Mouse (Mus musculus) subcutaneous adipose tissue, adult 2 months (tissue): ENCODE data around the gene 2610001J05Rik. TPM values are rescaled to one million over a fixed set of nuclear protein-coding genes. Genes with fewer than 3 reads are reported as not detected.

Experiments used
- polyA plus RNA-seq: library from polyadenylated mRNA; depleted of rRNA; stranded (reverse); fragments of >200 nt; gene quantifications from 2 replicates; pipeline ENCODE4 v1.2.3, GENCODE M21; 2012; ENCODE audit warnings: low replicate concordance; rRNA removed

Gene 2610001J05Rik
- polyA plus RNA-seq, result 42.5 and 50.7 TPM in 2 replicates

DNA sequence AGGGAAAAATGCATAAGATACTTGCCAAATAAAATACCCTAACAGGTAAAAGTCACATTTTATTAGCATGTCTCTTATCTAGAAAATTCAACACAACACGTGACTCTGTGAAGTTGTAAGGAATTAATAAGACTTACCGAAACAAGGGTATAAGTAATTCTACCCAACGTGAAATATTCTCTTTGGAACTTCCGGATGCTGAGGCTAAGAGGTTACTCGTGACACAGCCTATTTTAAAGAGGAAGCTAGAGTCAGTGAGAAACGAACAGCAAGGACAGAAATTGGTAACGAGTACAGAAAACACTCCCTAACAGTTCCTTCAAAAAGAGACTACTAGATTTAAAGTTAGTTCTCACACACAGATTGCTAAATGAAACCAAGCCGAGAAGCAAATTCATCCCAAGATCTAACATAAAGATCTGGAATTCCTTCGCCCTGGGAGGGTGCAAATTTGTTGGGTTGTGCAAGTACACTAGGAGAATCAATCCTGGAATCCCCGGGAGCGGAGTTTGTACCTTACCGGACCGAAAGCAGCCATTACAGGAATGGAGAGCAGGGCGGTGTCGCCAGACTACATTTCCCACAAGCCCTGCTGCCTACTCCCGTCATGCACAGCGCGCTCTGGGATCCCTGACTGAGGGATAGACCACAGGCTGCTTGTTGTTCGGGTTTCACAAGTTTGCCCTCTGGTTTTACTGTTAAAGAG, at the start of gene 2610001J05Rik:
2610001J05Rik (minus strand) TSS at position 600 of the 706 bp plus-strand sequence.

GRCm38 (mm10) chr6:13839345-13840054, 31.8 kb downstream of the 2610001J05Rik start, which contains the start of gene Gpr85:
Gene Gpr85 (minus strand): TSS chr6:13839942.

Other genes with a start within 250 kb of the 2610001J05Rik start
- 2.0 and 3.9 TPM in 2 replicates for gene Bmt2, start 193.6 kb downstream of the 2610001J05Rik start, polyA plus RNA-seq
- gene Gpr85, start 31.6 kb downstream of the 2610001J05Rik start, polyA plus RNA-seq, result 0.39 and 1.3 TPM in 2 replicates